Mouse (Mus musculus): ENCODE results near the gene Lag3. TPM values are rescaled to one million over a fixed set of nuclear protein-coding genes. Genes with fewer than 3 reads are reported as not detected.
"Not testable (repeated sequence)": the region's sequence is repeated elsewhere in the genome, so short reads cannot be mapped to it uniquely, and the experiment has no call there.

Gene Lag3
- polyA plus RNA-seq, 1 experiment from 2014 or later: 2.1 TPM

DNA sequence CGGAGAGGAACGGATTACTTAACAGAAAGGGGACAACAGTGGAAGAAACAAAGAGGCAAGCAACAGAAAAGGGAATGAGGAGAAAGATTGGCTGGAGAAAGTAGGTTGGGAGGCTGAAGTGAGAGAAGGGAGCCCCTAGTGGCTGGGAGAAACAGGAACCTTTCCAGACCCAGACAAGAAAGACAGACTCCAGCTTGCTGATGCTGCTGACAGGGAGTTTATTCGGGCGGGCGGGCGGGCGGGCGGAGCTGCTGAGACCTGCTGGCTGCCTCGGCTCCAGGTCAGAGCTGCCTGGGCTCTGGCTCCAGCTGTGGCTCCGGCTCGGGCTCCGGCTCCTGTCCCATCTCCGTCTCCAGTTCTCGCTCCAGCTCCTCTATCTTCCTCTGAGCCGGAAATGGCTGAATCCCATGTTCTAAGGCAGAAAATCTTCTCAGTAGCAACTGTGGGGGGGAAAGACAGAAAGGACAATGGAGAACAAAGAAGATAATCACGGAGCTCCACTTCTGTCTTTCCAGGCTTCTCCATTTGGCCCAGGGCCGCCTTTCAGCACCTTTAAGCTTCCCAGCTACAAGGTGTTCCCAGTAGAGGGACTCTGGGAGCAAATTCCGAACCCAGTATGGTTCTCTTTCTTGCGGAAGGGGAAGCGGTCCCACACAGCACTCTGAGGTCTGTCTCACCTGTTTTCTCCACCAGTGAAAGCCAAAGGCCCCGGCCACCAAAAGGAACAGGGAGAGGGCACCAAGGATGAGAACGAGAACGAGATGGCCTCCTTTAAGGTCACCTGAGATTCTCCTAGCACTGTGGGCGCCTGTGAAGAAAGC lies 7.1 kb downstream of the Lag3 start:
- peak overlapping the region; percentile 99 for H3K27ac ChIP-seq
- H3K27me3 ChIP-seq (ENCODE audit: control insufficient read depth, insufficient read depth, low read length): no peaks in the 10 kb centered on the region
- ATAC-seq (ENCODE audit: low FRiP score) (peak; percentile 76), DNase-seq (ENCODE audit: low spot score) (peak; percentile 79)
- peak overlapping the region; percentile 80 for H3K4me2 ChIP-seq (replicated peaks)
- peak overlapping the region; percentile 78 for H3K9ac ChIP-seq
- H3K4me1 ChIP-seq (replicated peaks; ENCODE audit: control insufficient read depth, insufficient read depth, low read length): peaks cover 20% of the 10 kb centered on the region
- H3K36me3 ChIP-seq (replicated peaks; ENCODE audit: control insufficient read depth, insufficient read depth): no peaks in the 10 kb centered on the region
- WGBS: 7% methylated on average over 24 of the region's 24 CpGs
- no peaks in the 10 kb centered on the region for H3K9me3 ChIP-seq (ENCODE audit: control insufficient read depth, low read length)
- H3K4me3 ChIP-seq (replicated peaks; ENCODE audit: low read length): peak overlapping the region; percentile 31

DNA sequence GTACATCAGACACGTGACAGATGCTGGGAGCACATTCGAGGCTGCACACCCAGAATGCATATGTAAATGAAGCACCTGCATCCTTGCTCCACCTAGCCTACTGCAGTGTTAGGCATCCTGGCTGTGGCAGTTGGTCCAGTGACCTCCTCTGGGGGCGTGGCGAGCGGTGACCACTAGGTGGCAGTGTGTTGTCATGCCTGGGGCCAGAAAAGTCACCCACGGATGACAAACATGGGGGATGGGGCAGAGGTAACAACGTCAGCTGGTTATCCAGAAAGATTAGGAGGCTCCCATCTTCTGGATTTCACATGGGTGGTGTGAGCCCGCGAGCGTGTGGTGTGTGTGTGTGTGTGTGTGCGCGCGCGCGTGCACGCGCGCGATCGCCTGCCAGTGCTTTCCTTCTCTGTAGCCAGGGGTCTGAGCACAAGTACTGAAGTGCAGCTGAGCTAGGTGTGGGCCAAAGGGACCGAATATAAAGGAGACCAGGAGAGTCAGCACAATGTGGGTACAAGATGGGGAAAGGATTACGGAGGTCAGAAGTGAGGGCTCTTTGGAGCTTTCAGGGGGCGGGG lies 7.8 kb downstream of the Lag3 start:
- H3K4me2 ChIP-seq (replicated peaks): peak overlapping the region; percentile 80
- peak overlapping the region; percentile 78 for H3K9ac ChIP-seq
- H3K36me3 ChIP-seq (replicated peaks; ENCODE audit: control insufficient read depth, insufficient read depth): no peaks in the 10 kb centered on the region
- DNase-seq (ENCODE audit: low spot score) (peak; percentile 94), ATAC-seq (ENCODE audit: low FRiP score) (peak; percentile 86)
- H3K4me1 ChIP-seq (replicated peaks; ENCODE audit: control insufficient read depth, insufficient read depth, low read length): peaks cover 20% of the 10 kb centered on the region
- peak overlapping the region; percentile 99 for H3K27ac ChIP-seq
- WGBS: under 1% methylated on average over 23 of the region's 23 CpGs
- no peaks in the 10 kb centered on the region for H3K27me3 ChIP-seq (ENCODE audit: control insufficient read depth, insufficient read depth, low read length)
- H3K9me3 ChIP-seq (ENCODE audit: control insufficient read depth, low read length): no peaks in the 10 kb centered on the region
- H3K4me3 ChIP-seq (replicated peaks; ENCODE audit: low read length): peak overlapping the region; percentile 31

DNA sequence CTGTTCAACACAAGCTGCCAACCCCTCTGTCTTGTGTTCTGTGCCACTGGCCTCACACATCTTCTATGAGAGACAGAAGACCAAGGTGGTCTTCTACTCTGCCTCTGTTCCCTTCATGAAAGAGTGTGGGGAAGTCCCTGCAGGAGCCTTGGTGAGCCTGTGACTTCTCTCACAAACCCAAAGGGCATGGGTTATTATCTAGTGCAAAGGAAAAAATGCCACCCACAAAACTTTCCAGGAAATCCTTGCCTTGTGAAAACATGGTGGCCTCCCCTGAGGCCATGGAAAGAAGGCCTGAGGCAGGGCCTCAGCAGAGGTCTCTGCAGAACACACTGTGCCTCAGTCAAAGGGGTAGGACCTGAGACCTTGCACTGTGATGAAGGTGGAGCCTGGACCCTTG lies 9.7 kb downstream of the Lag3 start:
- no peaks in the 10 kb centered on the region for H3K27me3 ChIP-seq (ENCODE audit: control insufficient read depth, insufficient read depth, low read length)
- no peak overlapping the region for H3K4me2 ChIP-seq (replicated peaks)
- H3K27ac ChIP-seq: no peak overlapping the region
- H3K4me1 ChIP-seq (replicated peaks; ENCODE audit: control insufficient read depth, insufficient read depth, low read length): peaks cover 20% of the 10 kb centered on the region
- DNase-seq (ENCODE audit: low spot score): no peak
- no peak overlapping the region for H3K9ac ChIP-seq
- no peaks in the 10 kb centered on the region for H3K36me3 ChIP-seq (replicated peaks; ENCODE audit: control insufficient read depth, insufficient read depth)
- H3K9me3 ChIP-seq (ENCODE audit: control insufficient read depth, low read length): no peaks in the 10 kb centered on the region
- H3K4me3 ChIP-seq (replicated peaks; ENCODE audit: low read length): no peak overlapping the region
- ATAC-seq (ENCODE audit: low FRiP score): no peak

DNA sequence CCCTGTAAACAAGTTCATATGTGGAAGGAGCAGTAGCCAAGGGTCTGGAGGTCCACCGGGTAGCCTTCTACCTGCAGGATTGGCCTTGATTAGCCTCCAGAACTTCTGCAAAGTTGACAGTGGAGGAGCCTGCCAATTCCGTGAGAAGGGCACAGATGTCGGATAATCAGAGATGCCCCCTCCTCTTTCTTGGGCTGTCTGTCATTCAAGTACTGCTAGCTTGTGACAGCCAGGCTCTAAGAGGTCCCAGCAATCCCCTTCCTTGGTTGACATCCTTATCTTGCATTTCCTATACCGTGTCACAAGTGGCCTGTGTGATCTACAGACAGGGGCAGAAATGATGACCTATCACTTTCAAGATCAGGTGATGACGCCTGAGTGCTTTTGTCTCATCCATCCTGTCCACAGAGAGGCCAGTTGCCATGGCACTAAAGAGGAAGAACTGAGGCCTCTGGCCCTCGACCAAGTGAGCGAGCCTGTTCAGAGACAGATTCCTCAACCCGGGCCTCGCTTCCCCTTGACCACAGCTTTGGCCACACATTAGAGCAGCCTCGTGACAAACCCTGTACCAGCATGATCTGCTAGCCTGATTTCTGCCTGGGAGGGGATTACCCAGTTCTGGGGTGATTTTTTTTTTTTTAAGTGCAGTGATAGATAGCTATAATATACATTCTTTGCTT lies 10.6 kb downstream of the Lag3 start:
- ATAC-seq (ENCODE audit: low FRiP score) (no peak), DNase-seq (ENCODE audit: low spot score) (peak; percentile 29)
- Histone ChIP-seq H3K4me1 (replicated peaks; ENCODE audit: control insufficient read depth, insufficient read depth, low read length) (peaks cover 20% of the 10 kb centered on the region), H3K9ac (no peak overlapping the region), H3K36me3 (replicated peaks; ENCODE audit: control insufficient read depth, insufficient read depth) (no peaks in the 10 kb centered on the region), H3K27me3 (ENCODE audit: control insufficient read depth, insufficient read depth, low read length) (no peaks in the 10 kb centered on the region), H3K27ac (no peak overlapping the region; the same call in 1 of the 2 replicates), H3K4me3 (replicated peaks; ENCODE audit: low read length) (no peak overlapping the region), H3K4me2 (replicated peaks) (no peak overlapping the region), H3K9me3 (ENCODE audit: control insufficient read depth, low read length) (no peaks in the 10 kb centered on the region)
- WGBS: 50% methylated on average over 10 of the region's 10 CpGs

DNA sequence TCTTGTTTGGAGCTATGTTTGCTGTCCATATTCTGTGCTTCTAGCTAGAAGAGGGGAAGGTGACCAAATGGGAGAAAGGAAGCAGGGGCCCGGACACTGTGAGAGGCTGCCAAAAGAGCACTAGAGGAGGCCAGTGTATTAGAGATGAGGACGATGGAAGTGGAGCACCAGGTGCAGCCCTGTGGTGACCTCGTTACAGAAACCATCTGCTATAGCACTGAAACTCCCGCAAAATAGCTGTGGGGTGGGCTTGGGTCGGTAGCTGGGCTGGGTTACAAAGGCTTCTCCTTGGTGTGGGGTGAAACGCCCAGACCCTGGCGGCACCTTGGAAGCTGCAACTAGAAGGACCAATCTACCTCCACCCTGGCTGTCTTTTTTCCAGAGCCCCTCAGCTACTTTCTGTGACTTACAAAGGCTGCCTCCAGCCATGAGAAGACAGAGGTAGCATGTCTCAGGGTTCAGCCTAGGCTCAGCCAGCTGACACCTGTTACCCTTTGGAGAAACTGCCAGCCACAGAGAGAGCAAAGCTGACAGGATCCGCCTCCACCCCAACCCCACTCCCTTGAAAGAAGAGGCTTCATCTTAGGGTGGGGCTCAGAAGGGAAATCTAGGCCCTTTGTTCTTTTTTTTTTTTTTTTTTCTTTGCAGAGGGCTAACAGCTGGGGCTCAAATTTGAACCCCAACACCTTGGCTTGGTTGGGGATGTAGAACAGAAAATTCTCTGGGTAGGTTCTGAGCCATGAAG lies 11.3 kb downstream of the Lag3 start:
- H3K36me3 ChIP-seq (replicated peaks; ENCODE audit: control insufficient read depth, insufficient read depth): no peaks in the 10 kb centered on the region
- ATAC-seq (ENCODE audit: low FRiP score): no peak
- DNase-seq (ENCODE audit: low spot score): no peak
- no peak overlapping the region for H3K4me2 ChIP-seq (replicated peaks)
- no peaks in the 10 kb centered on the region for H3K27me3 ChIP-seq (ENCODE audit: control insufficient read depth, insufficient read depth, low read length)
- 48% methylated on average over 8 of the region's 8 CpGs for WGBS
- no peaks in the 10 kb centered on the region for H3K9me3 ChIP-seq (ENCODE audit: control insufficient read depth, low read length)
- H3K27ac ChIP-seq: no peak overlapping the region
- peaks cover 15% of the 10 kb centered on the region for H3K4me1 ChIP-seq (replicated peaks; ENCODE audit: control insufficient read depth, insufficient read depth, low read length)
- no peak overlapping the region for H3K9ac ChIP-seq
- H3K4me3 ChIP-seq (replicated peaks; ENCODE audit: low read length): no peak overlapping the region

DNA sequence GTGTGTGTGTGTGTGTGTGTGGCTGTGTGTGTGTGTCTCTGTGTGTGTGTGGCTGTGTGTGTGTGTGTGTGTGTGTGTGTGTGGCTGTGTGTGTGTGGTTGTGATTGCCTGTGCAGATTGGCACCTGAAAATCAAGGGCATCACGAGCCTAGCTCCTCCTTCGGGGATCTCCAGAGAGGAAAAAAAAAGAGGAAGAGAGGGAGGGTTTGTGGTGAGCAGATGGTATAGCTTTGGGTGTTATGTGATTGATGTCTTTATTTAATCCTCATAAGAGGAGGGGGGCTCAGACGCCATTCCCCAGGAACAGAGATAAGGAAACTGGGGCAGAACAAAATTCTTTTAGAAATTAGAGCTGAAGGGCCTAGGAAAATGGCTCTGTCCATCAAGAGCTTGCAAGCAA lies 13.1 kb downstream of the Lag3 start:
- H3K4me3 ChIP-seq (replicated peaks; ENCODE audit: low read length): no peak overlapping the region
- ATAC-seq (ENCODE audit: low FRiP score) (no peak), DNase-seq (ENCODE audit: low spot score) (no peak)
- 32% methylated on average over 3 of the region's 3 CpGs for WGBS
- no peak overlapping the region for H3K9ac ChIP-seq
- H3K27ac ChIP-seq: no peak overlapping the region
- no peaks in the 10 kb centered on the region for H3K27me3 ChIP-seq (ENCODE audit: control insufficient read depth, insufficient read depth, low read length)
- H3K9me3 ChIP-seq (ENCODE audit: control insufficient read depth, low read length): no peaks in the 10 kb centered on the region
- H3K4me1 ChIP-seq (replicated peaks; ENCODE audit: control insufficient read depth, insufficient read depth, low read length): peaks cover 3% of the 10 kb centered on the region; the same call in 1 of the 2 replicates
- H3K4me2 ChIP-seq (replicated peaks): no peak overlapping the region
- H3K36me3 ChIP-seq (replicated peaks; ENCODE audit: control insufficient read depth, insufficient read depth): no peaks in the 10 kb centered on the region

DNA sequence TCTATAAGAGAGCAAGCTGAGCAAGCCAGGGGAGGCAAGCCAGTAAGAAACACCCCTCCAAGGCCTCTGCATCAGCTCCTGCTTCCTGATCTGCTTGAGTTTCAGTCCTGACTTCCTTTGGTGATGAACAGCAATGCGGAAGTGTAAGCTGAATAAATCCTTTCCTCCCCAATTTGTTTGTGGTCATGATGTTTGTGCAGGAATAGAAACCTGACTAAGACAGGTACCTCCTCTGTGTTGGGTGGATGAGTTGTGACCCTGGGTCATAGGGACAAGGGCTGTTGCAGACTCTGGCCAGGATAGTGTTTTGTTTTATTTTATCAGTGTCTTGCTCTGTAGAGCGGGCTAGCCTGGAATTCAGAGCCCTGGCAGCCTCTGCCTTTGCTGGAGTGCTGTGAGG lies 17.4 kb downstream of the Lag3 start:
- not testable (repeated sequence) for H3K36me3 ChIP-seq (replicated peaks; ENCODE audit: control insufficient read depth, insufficient read depth); H3K9ac ChIP-seq; ATAC-seq (ENCODE audit: low FRiP score)

DNA sequence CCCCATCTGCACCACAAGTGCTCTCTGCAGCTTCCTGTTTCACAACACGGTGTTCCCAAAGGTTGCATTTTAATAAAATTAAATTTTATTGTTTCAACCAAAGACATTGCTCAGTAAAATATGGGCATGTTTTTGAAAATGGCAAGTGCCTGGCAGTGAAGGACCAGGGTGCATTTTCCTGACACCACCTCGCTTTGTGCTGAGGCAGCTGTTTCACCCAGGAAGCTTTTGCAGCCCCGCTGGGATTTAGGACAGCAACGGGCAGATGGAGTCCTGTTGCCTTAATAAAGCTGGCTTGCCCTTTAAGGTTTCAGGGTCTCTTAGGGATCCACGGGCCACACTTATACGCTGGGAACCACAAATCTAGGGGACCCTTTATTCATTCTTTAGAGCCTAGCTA lies 20.5 kb downstream of the Lag3 start:
- Histone ChIP-seq H3K36me3 (replicated peaks; ENCODE audit: control insufficient read depth, insufficient read depth) (no peaks in the 10 kb centered on the region), H3K4me1 (replicated peaks; ENCODE audit: control insufficient read depth, insufficient read depth, low read length) (no peaks in the 10 kb centered on the region), H3K4me2 (replicated peaks) (no peak overlapping the region), H3K27ac (no peak overlapping the region), H3K9me3 (ENCODE audit: control insufficient read depth, low read length) (no peaks in the 10 kb centered on the region), H3K9ac (no peak overlapping the region), H3K4me3 (replicated peaks; ENCODE audit: low read length) (no peak overlapping the region), H3K27me3 (ENCODE audit: control insufficient read depth, insufficient read depth, low read length) (no peaks in the 10 kb centered on the region)
- no peak for DNase-seq (ENCODE audit: low spot score)
- 58% methylated on average over 6 of the region's 6 CpGs for WGBS
- no peak for ATAC-seq (ENCODE audit: low FRiP score)

More for the DNA sequence above, 17.4 kb downstream of the Lag3 start:
- not testable (repeated sequence) for H3K27ac ChIP-seq; DNase-seq (ENCODE audit: low spot score); H3K4me1 ChIP-seq (replicated peaks; ENCODE audit: control insufficient read depth, insufficient read depth, low read length); H3K4me2 ChIP-seq (replicated peaks); H3K27me3 ChIP-seq (ENCODE audit: control insufficient read depth, insufficient read depth, low read length); H3K9me3 ChIP-seq (ENCODE audit: control insufficient read depth, low read length); H3K4me3 ChIP-seq (replicated peaks; ENCODE audit: low read length)
- 98% methylated on average over 2 of the region's 2 CpGs for whole genome bisulfite sequencing

DNA sequence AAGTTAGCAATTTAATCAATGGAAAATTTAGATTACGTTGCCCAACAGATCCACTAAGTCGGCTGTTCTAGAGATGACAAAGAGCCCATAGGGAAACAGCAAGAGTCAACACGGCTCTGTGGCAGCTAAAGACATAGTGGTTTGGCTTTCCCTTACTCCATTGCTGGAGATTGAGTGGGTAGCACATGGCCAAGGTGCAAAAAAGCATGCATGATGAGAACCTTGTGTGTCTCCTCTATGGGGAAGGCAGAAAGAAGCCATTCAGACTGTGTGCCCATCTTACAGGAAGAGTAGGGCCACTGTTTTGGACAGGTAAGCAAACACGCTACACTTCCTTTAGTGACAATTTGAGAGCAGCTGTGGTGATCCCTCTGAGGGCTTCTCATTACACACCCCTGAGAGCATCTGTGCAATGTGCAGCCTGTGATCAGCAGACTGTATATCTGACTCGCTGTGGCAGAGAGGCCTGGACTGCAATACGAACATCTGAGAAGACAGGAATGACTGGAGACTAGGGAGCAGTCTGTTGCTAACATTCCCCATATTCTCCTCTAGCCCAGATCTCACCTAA lies 22.9 kb downstream of the Lag3 start:
- H3K9me3 ChIP-seq (ENCODE audit: control insufficient read depth, low read length): no peaks in the 10 kb centered on the region
- ATAC-seq (ENCODE audit: low FRiP score): no peak

More for the DNA sequence above, 22.9 kb downstream of the Lag3 start:
- Histone ChIP-seq H3K4me2 (replicated peaks) (no peak overlapping the region), H3K4me1 (replicated peaks; ENCODE audit: control insufficient read depth, insufficient read depth, low read length) (no peaks in the 10 kb centered on the region), H3K27me3 (ENCODE audit: control insufficient read depth, insufficient read depth, low read length) (no peaks in the 10 kb centered on the region), H3K36me3 (replicated peaks; ENCODE audit: control insufficient read depth, insufficient read depth) (no peaks in the 10 kb centered on the region), H3K27ac (no peak overlapping the region), H3K4me3 (replicated peaks; ENCODE audit: low read length) (no peak overlapping the region), H3K9ac (no peak overlapping the region)
- 92% methylated on average over 6 of the region's 6 CpGs for WGBS
- DNase-seq (ENCODE audit: low spot score): no peak
